Mouse (Mus musculus) CH12.LX (cell line): ENCODE measurements around the gene Sgsm1. TPM values are rescaled to one million over a fixed set of nuclear protein-coding genes. Genes with fewer than 3 reads are reported as not detected.

ENCODE experiments used
- DNase-seq: peaks from one replicate; pipeline ENCODE4 v3.0.0-alpha.2; 2013; ENCODE audit errors: extremely low read depth
- H3K27ac ChIP-seq: 2 replicates; pipeline ENCODE4 v1.5.1; 2012; ENCODE audit warnings: low read depth, mild to moderate bottlenecking, control low read depth, moderate library complexity; ENCODE audit not compliant: insufficient read depth
- H3K27me3 ChIP-seq: replicated peaks from 2 replicates; pipeline ENCODE3; 2012; ENCODE audit warnings: inconsistent platforms
- H3K36me3 ChIP-seq, 2 experiments: replicated peaks in 1 of 2; 2 replicates each; pipeline versions ENCODE3 to v1.6.1; 2012; ENCODE audit warnings: inconsistent platforms in 1 of 2, low read length in 1 of 2, mild to moderate bottlenecking in 1 of 2, mixed read lengths in 1 of 2, moderate library complexity in 1 of 2; ENCODE audit not compliant: control insufficient read depth in 1 of 2, insufficient read depth in 1 of 2
- H3K4me1 ChIP-seq, 2 experiments: 2 replicates each; pipeline ENCODE4 v1.6.1; 2012; ENCODE audit warnings: inconsistent platforms in 1 of 2, moderate library complexity in 1 of 2; ENCODE audit not compliant: insufficient read depth in 2 of 2, control insufficient read depth in 1 of 2
- H3K4me2 ChIP-seq: 2 replicates; pipeline ENCODE4 v1.6.1; 2012; ENCODE audit warnings: low read depth, mild to moderate bottlenecking, control low read depth; ENCODE audit not compliant: poor library complexity, insufficient read depth, severe bottlenecking
- H3K4me3 ChIP-seq, 3 experiments: fragments of 150-350 bp in 1 of 3; sonication (generic) in 1 of 3; replicated peaks in 1 of 3; 2 replicates each; pipeline versions ENCODE3 to v1.5.1; 2011 to 2012; ENCODE audit warnings: low read depth in 2 of 3, low read length in 2 of 3, mild to moderate bottlenecking in 2 of 3, moderate library complexity in 2 of 3, control low read depth in 1 of 3, improper control_type of control experiment in 1 of 3, inconsistent platforms in 1 of 3, mixed read lengths in 1 of 3; ENCODE audit not compliant: poor library complexity in 1 of 3
- H3K79me2 ChIP-seq: replicated peaks from 2 replicates; pipeline ENCODE4 v1.6.1; 2012; ENCODE audit warnings: mild to moderate bottlenecking, moderate library complexity; ENCODE audit not compliant: control insufficient read depth, poor library complexity, insufficient read depth, severe bottlenecking; ENCODE audit errors: extremely low read depth
- H3K9ac ChIP-seq: 2 replicates; pipeline ENCODE4 v1.6.1; 2012; ENCODE audit warnings: low read depth, mild to moderate bottlenecking, control low read depth, moderate library complexity; ENCODE audit not compliant: insufficient read depth
- H3K9me3 ChIP-seq: replicated peaks from 2 replicates; pipeline ENCODE3; 2012; ENCODE audit warnings: low read length, inconsistent platforms, mixed read lengths
- CHD1 ChIP-seq: IDR thresholded peaks from 2 replicates; pipeline ENCODE4 v1.6.1; 2012; ENCODE audit warnings: low read depth, low read length, improper control_type of control experiment, inconsistent platforms
- E2F4 ChIP-seq: IDR thresholded peaks from 2 replicates; pipeline ENCODE4 v1.6.1; 2011; ENCODE audit warnings: low read depth, low read length, improper control_type of control experiment; ENCODE audit not compliant: insufficient replicate concordance
- ELF1 ChIP-seq: IDR thresholded peaks from 2 replicates; pipeline ENCODE4 v1.6.1; 2014; ENCODE audit warnings: low read depth, mild to moderate bottlenecking, inconsistent platforms, low read length, improper control_type of control experiment
- EP300 ChIP-seq: IDR thresholded peaks from 2 replicates; pipeline ENCODE4 v1.6.1; 2011; ENCODE audit warnings: low read length, improper control_type of control experiment
- ETS1 ChIP-seq: conservative IDR thresholded peaks from 2 replicates; pipeline ENCODE4 v1.6.1; 2012; ENCODE audit warnings: low read depth, mild to moderate bottlenecking, inconsistent platforms, low read length, improper control_type of control experiment, moderate library complexity
- HCFC1 ChIP-seq: IDR thresholded peaks from 2 replicates; pipeline ENCODE4 v1.6.1; 2012; ENCODE audit warnings: low read depth, mild to moderate bottlenecking, inconsistent platforms, low read length, improper control_type of control experiment
- MAX ChIP-seq: IDR thresholded peaks from 2 replicates; pipeline ENCODE4 v1.6.1; 2011; ENCODE audit warnings: low read length, improper control_type of control experiment
- MAZ ChIP-seq: IDR thresholded peaks from 2 replicates; pipeline ENCODE4 v1.6.1; 2012; ENCODE audit warnings: low read depth, mild to moderate bottlenecking, inconsistent platforms, low read length, improper control_type of control experiment, moderate library complexity
- MEF2A ChIP-seq: IDR thresholded peaks from 2 replicates; pipeline ENCODE4 v1.6.1; 2014; ENCODE audit warnings: low read depth, mild to moderate bottlenecking, inconsistent platforms, low read length, improper control_type of control experiment, borderline replicate concordance
- MYC ChIP-seq: IDR thresholded peaks from 2 replicates; pipeline ENCODE4 v1.6.1; 2011; ENCODE audit warnings: low read depth, mild to moderate bottlenecking, improper control_type of control experiment, low read length
- POLR2A ChIP-seq: IDR thresholded peaks from 2 replicates; pipeline ENCODE4 v1.6.1; 2011; ENCODE audit warnings: low read depth, mild to moderate bottlenecking, improper control_type of control experiment, low read length
- RAD21 ChIP-seq: IDR thresholded peaks from 2 replicates; pipeline ENCODE4 v1.6.1; 2011; ENCODE audit warnings: low read depth, mild to moderate bottlenecking, low read length, improper control_type of control experiment, moderate library complexity
- RCOR1 ChIP-seq: conservative IDR thresholded peaks from 2 replicates; pipeline ENCODE4 v1.6.1; 2012; ENCODE audit warnings: low read depth, mild to moderate bottlenecking, inconsistent platforms, low read length, improper control_type of control experiment
- SIN3A ChIP-seq: IDR thresholded peaks from 2 replicates; pipeline ENCODE4 v1.6.1; 2012; ENCODE audit warnings: low read length, improper control_type of control experiment, inconsistent platforms
- SMC3 ChIP-seq: IDR thresholded peaks from 2 replicates; pipeline ENCODE4 v1.6.1; 2011; ENCODE audit warnings: low read depth, low read length, improper control_type of control experiment
- TCF12 ChIP-seq: IDR thresholded peaks from 2 replicates; pipeline ENCODE4 v1.6.1; 2014; ENCODE audit warnings: low read depth, mild to moderate bottlenecking, inconsistent platforms, low read length, improper control_type of control experiment
- UBTF ChIP-seq: IDR thresholded peaks from 2 replicates; pipeline ENCODE4 v1.6.1; 2012; ENCODE audit warnings: low read depth, mild to moderate bottlenecking, inconsistent platforms, low read length, improper control_type of control experiment, moderate library complexity
- USF2 ChIP-seq: conservative IDR thresholded peaks from 2 replicates; pipeline ENCODE4 v1.6.1; 2011; ENCODE audit warnings: low read depth, low read length, improper control_type of control experiment
- ZC3H11A ChIP-seq: IDR thresholded peaks from 2 replicates; pipeline ENCODE4 v1.6.1; 2012; ENCODE audit warnings: low read depth, mild to moderate bottlenecking, inconsistent platforms, low read length, improper control_type of control experiment
- ZNF384 ChIP-seq: IDR thresholded peaks from 2 replicates; pipeline ENCODE4 v1.6.1; 2012; ENCODE audit warnings: low read depth, low read length, improper control_type of control experiment, inconsistent platforms
- dilution Hi-C: fragments of 300-500 bp; cut with MboI; formaldehyde crosslinking; loops from 2 replicates; pipeline ENCODE4 v1.14.3; 2020; ENCODE audit warnings: low sequenced_read_pairs; ENCODE audit not compliant: extremely low pct_unique_long_range_greater_than_20kb, extremely low pct_ligation_motif_present
- in situ Hi-C: fragments of 300-500 bp; cut with MboI; formaldehyde crosslinking; loops from 3 replicates; pipeline ENCODE4 v1.14.3; 2019; ENCODE audit warnings: low sequenced_read_pairs, low pct_ligation_motif_present, low pct_unique_long_range_greater_than_20kb, mixed read lengths
- polyA plus RNA-seq: library from polyadenylated mRNA; unstranded; fragments of >175 nt; gene quantifications from 2 replicates; pipeline ENCODE4 v1.2.1, GENCODE M21; 2012; ENCODE audit warnings: low read depth; ENCODE audit not compliant: insufficient read length
- total RNA-seq, 2 experiments: library from RNA; depleted of rRNA; stranded (reverse); fragments of 300-350 nt in 1 of 2; fragments of >200 nt in 1 of 2; gene quantifications; 2 replicates each; pipeline ENCODE4 v1.2.3; 2012 to 2014

Gene Sgsm1
- total and polyA plus RNA-seq, 3 experiments, result 0.08 TPM; not detected in 2

DNA sequence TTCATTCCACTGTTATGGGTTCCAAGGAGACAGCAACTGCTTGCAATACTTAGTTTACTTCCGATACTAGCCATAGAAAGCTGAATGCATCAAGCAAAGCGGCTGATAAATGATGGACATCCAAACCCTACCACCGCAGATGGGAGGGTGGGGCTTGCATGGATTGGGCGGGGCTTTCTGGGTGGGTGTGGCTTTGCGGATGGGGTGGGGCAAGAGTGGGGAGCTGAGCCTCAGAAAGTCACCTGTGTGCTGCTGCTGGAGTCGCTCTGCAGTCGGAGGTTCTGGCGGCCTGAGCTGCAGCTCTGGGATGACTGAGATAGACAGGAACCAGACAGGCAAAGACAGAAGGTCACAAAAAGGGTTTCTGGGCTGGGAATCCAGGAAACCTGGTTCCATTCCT is 44.9 kb downstream of the Sgsm1 start:
- Histone ChIP-seq H3K27ac (no peak overlapping the region), H3K9ac (no peak overlapping the region), H3K4me1 (no peaks in the 10 kb centered on the region), H3K27me3 (peaks cover 9% of the 10 kb centered on the region), H3K36me3 (no peaks in the 10 kb centered on the region), H3K4me2 (no peak overlapping the region), H3K9me3 (peaks cover 13% of the 10 kb centered on the region), H3K4me3 (no peak overlapping the region), H3K79me2 (no peaks in the 10 kb centered on the region)
- no peak for DNase-seq
- in situ Hi-C loops, result no loop called here
- dilution Hi-C loops, result no loop called here
- TF ChIP-seq MAZ (no peak), UBTF (no peak), ETS1 (no peak), EP300 (no peak), RAD21 (no peak), USF2 (no peak), SMC3 (no peak), CHD1 (no peak), ZC3H11A (no peak), MEF2A (no peak), RCOR1 (no peak), TCF12 (no peak), ELF1 (no peak), MAX (no peak), SIN3A (no peak), HCFC1 (no peak)

DNA sequence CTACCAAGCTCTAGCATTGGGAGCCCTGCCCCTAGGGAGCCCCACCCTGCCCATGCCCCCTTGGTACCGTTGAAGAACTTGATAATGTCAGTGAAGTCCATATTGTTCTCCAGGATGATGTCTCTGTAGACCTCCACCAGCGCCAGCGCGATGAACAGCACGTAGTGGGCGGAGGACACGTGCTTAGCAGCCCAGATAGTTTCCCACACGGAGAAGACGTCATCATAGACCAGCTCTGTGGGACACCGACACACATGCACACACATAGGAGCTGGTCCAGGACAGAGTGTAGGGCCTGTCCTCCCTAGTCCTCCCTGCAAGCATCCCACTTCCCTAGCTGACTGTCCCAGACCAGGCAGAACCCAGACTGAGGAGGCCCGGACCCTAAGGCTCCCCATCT is 59.8 kb downstream of the Sgsm1 start:
- H3K4me1 ChIP-seq, result no peaks in the 10 kb centered on the region
- H3K27ac ChIP-seq, result no peak overlapping the region
- H3K9ac ChIP-seq, result no peak overlapping the region
- dilution Hi-C loops, result no loop called here
- no peak overlapping the region for H3K4me3 ChIP-seq
- H3K36me3 ChIP-seq, result no peaks in the 10 kb centered on the region
- no peaks in the 10 kb centered on the region for H3K79me2 ChIP-seq
- in situ Hi-C loops, result no loop called here
- no peaks in the 10 kb centered on the region for H3K9me3 ChIP-seq
- no peak for TF ChIP-seq MAX
- no peak for TF ChIP-seq EP300
- TF ChIP-seq ZC3H11A, result no peak
- no peak for TF ChIP-seq ZNF384
- no peak for TF ChIP-seq MYC
- no peak for TF ChIP-seq POLR2A
- no peak for TF ChIP-seq E2F4
- DNase-seq, result no peak
- no peak overlapping the region for H3K4me2 ChIP-seq
- peaks cover 37% of the 10 kb centered on the region for H3K27me3 ChIP-seq
